Mouse (Mus musculus): ENCODE data around the gene Cenpl. TPM values are rescaled to one million over a fixed set of nuclear protein-coding genes. Genes with fewer than 3 reads are reported as not detected.

Cenpl gene
- total and polyA plus RNA-seq, 2 experiments from 2014 or later, result 2.0 to 6.1 TPM

GRCm38 (mm10) chr1:161130726-161131664, 60.5 kb downstream of the Cenpl start, which contains the start of gene Klhl20:
Klhl20 (minus strand) TSS chr1:161131511.
- peak within 1 kb of the TSS; percentile 78 for H3K27ac ChIP-seq (ENCODE audit: low read depth, low read length)
- peaks cover 5% of the 10 kb centered on the region; the same call in 1 of the 2 replicates for H3K4me1 ChIP-seq (ENCODE audit: insufficient read depth, low read length)
- peak within 1 kb of the TSS; percentile 84 for H3K9ac ChIP-seq (replicated peaks; ENCODE audit: low read length, poor library complexity, severe bottlenecking)
- H3K9me3 ChIP-seq (ENCODE audit: low read length), result no peaks in the 10 kb centered on the region
- ATAC-seq (ENCODE audit: low FRiP score) (peak; percentile 98), DNase-seq (ENCODE audit: low spot score) (peak; percentile 95)
- no peaks in the 10 kb centered on the region for H3K36me3 ChIP-seq (ENCODE audit: insufficient read depth, low read length)
- H3K4me3 ChIP-seq (ENCODE audit: low read depth, low read length), result peak within 1 kb of the TSS; percentile 85
- WGBS, result 2% methylated on average over 41 of the region's 41 CpGs
- H3K27me3 ChIP-seq (ENCODE audit: insufficient read depth, low read length), result no peaks in the 10 kb centered on the region; the same call in 1 of the 2 replicates
- peak; percentile 13; the same call in 1 of the 2 replicates for TF ChIP-seq CTCF (IDR thresholded peaks at IDR 0.05)
- H3K4me2 ChIP-seq (ENCODE audit: low read depth, low read length, poor library complexity, severe bottlenecking), result peak within 1 kb of the TSS; percentile 82

Other genes with a start within 250 kb of the Cenpl start
- 19.0 and 26.4 TPM in 2 replicates for gene Rc3h1, start 164.3 kb upstream of the Cenpl start, total RNA-seq (2014; rRNA removed)
- gene Rc3h1, start 164.3 kb upstream of the Cenpl start, polyA plus RNA-seq (2015; fragmentation: Nextera tagmentation; extraction: Ambion mirVana), result 4.3 and 5.9 TPM in 2 replicates
- 0.05 TPM in 1 of 2 replicates, not detected in the other for gene Serpinc1, start 92.1 kb upstream of the Cenpl start, total RNA-seq (2014; rRNA removed)
- gene Serpinc1, start 92.1 kb upstream of the Cenpl start, polyA plus RNA-seq (2015; fragmentation: Nextera tagmentation; extraction: Ambion mirVana), result 3.1 and 3.4 TPM in 2 replicates
- gene Zbtb37, start 35.9 kb upstream of the Cenpl start, total RNA-seq (2014; rRNA removed), result 35.5 and 55.6 TPM in 2 replicates
- 8.5 and 12.7 TPM in 2 replicates for gene Zbtb37, start 35.9 kb upstream of the Cenpl start, polyA plus RNA-seq (2015; fragmentation: Nextera tagmentation; extraction: Ambion mirVana)
- 12.9 and 14.6 TPM in 2 replicates for gene Dars2, start 55 bp upstream of the Cenpl start, total RNA-seq (2014; rRNA removed)
- 19.6 and 22.9 TPM in 2 replicates for gene Dars2, start 55 bp upstream of the Cenpl start, polyA plus RNA-seq (2015; fragmentation: Nextera tagmentation; extraction: Ambion mirVana)
- gene Klhl20, start 60.8 kb downstream of the Cenpl start, total RNA-seq (2014; rRNA removed), result 18.5 and 19.2 TPM in 2 replicates
- 13.3 and 14.2 TPM in 2 replicates for gene Klhl20, start 60.8 kb downstream of the Cenpl start, polyA plus RNA-seq (2015; fragmentation: Nextera tagmentation; extraction: Ambion mirVana)
- gene Ankrd45, start 72.0 kb downstream of the Cenpl start, total RNA-seq (2014; rRNA removed), result 30.1 and 37.5 TPM in 2 replicates
- 28.7 and 30.5 TPM in 2 replicates for gene Ankrd45, start 72.0 kb downstream of the Cenpl start, polyA plus RNA-seq (2015; fragmentation: Nextera tagmentation; extraction: Ambion mirVana)
- gene Tex50, start 88.6 kb downstream of the Cenpl start, total RNA-seq (2014; rRNA removed), result not detected in 2 replicates
- 0.23 and 0.73 TPM in 2 replicates for gene Tex50, start 88.6 kb downstream of the Cenpl start, polyA plus RNA-seq (2015; fragmentation: Nextera tagmentation; extraction: Ambion mirVana)
- gene Prdx6, start 180.5 kb downstream of the Cenpl start, total RNA-seq (2014; rRNA removed), result 79.1 and 90.3 TPM in 2 replicates
- gene Prdx6, start 180.5 kb downstream of the Cenpl start, polyA plus RNA-seq (2015; fragmentation: Nextera tagmentation; extraction: Ambion mirVana), result 159 and 160 TPM in 2 replicates